Mouse (Mus musculus): ENCODE results near the gene Rpp25l. TPM values are rescaled to one million over a fixed set of nuclear protein-coding genes. Genes with fewer than 3 reads are reported as not detected.

The Rpp25l gene
- polyA plus RNA-seq, 1 experiment from 2014 or later = 38.0 TPM

- H3K4me2 ChIP-seq (replicated peaks; ENCODE audit: low read depth) = no peak overlapping the region
- no peak overlapping the region for H3K27ac ChIP-seq (replicated peaks)
- no peaks in the 10 kb centered on the region for H3K27me3 ChIP-seq (ENCODE audit: control insufficient read depth, insufficient read depth, low read length)
- no peaks in the 10 kb centered on the region; the same call in 1 of the 2 replicates for H3K36me3 ChIP-seq (ENCODE audit: control insufficient read depth, insufficient read depth, low read length)
- DNase-seq (ENCODE audit: low spot score) (no peak), ATAC-seq (ENCODE audit: low FRiP score, low TSS enrichment) (peak; percentile 21; the same call in 1 of the 2 replicates)
- WGBS = 41% methylated on average over 9 of the region's 9 CpGs
- H3K4me1 ChIP-seq (replicated peaks; ENCODE audit: control insufficient read depth, insufficient read depth) = no peaks in the 10 kb centered on the region
- no peak for TF ChIP-seq CTCF (IDR thresholded peaks at IDR 0.05; ENCODE audit: low read depth)
- TF ChIP-seq EP300 (optimal IDR thresholded peaks at IDR 0.05) = no peak
- no peak overlapping the region for H3K9ac ChIP-seq (ENCODE audit: low read length)
- no peak overlapping the region for H3K4me3 ChIP-seq (ENCODE audit: low read depth, low read length)
- H3K9me3 ChIP-seq (ENCODE audit: control insufficient read depth, low read length) = no peaks in the 10 kb centered on the region
These were observed 49.7 kb downstream of the Rpp25l start for GRCm38 (mm10) chr4:41663614-41664013.

DNA sequence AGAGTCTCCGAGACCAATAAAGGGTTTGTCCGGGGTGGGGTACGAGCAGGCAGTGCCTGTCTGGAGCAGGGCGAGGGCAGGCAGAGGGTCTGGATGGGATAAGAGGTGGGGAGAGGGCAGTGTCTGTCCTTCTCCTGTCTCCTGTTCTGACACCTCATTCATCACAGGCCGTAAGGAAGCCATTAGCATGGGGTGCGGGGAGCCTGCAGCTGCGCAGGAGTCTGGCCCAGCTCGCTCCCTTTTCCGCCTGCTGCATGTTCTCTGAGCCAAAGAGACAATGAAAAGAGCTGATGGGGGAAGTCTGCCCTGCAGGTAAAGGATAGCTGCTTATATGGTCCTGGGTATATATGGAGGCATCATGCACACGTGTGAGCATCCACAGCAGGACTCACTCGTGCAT lies 50.6 kb downstream of the Rpp25l start:
- no peak for DNase-seq (ENCODE audit: low spot score)

More for the DNA sequence above, 50.6 kb downstream of the Rpp25l start:
- Histone ChIP-seq H3K9ac (ENCODE audit: low read length) (no peak overlapping the region), H3K36me3 (ENCODE audit: control insufficient read depth, insufficient read depth, low read length) (no peaks in the 10 kb centered on the region; the same call in 1 of the 2 replicates), H3K4me3 (ENCODE audit: low read depth, low read length) (no peak overlapping the region), H3K27ac (replicated peaks) (no peak overlapping the region), H3K27me3 (ENCODE audit: control insufficient read depth, insufficient read depth, low read length) (no peaks in the 10 kb centered on the region), H3K9me3 (ENCODE audit: control insufficient read depth, low read length) (no peaks in the 10 kb centered on the region), H3K4me1 (replicated peaks; ENCODE audit: control insufficient read depth, insufficient read depth) (no peaks in the 10 kb centered on the region), H3K4me2 (replicated peaks; ENCODE audit: low read depth) (no peak overlapping the region)
- ATAC-seq (ENCODE audit: low FRiP score, low TSS enrichment) = no peak
- WGBS = 76% methylated on average over 11 of the region's 11 CpGs
- TF ChIP-seq EP300 (optimal IDR thresholded peaks at IDR 0.05) = no peak

Other genes starting within 250 kb of the Rpp25l start
- gene Kif24, start 248.6 kb downstream of the Rpp25l start, polyA plus RNA-seq (2015; fragmentation: Nextera tagmentation; extraction: Ambion mirVana) = 1.4 and 1.5 TPM in 2 replicates
- 38.6 and 38.8 TPM in 2 replicates for gene Nudt2, start 248.4 kb downstream of the Rpp25l start, polyA plus RNA-seq (2015; fragmentation: Nextera tagmentation; extraction: Ambion mirVana)
- gene AI464131, start 210.5 kb downstream of the Rpp25l start, polyA plus RNA-seq (2015; fragmentation: Nextera tagmentation; extraction: Ambion mirVana) = 3.9 and 4.5 TPM in 2 replicates
- 0.51 and 0.53 TPM in 2 replicates for gene 1110017D15Rik, start 196.2 kb downstream of the Rpp25l start, polyA plus RNA-seq (2015; fragmentation: Nextera tagmentation; extraction: Ambion mirVana)
- gene Fam219a, start 144.0 kb downstream of the Rpp25l start, polyA plus RNA-seq (2015; fragmentation: Nextera tagmentation; extraction: Ambion mirVana) = 1.4 and 2.4 TPM in 2 replicates
- 6.0 and 6.5 TPM in 2 replicates for gene Dnaic1, start 143.8 kb downstream of the Rpp25l start, polyA plus RNA-seq (2015; fragmentation: Nextera tagmentation; extraction: Ambion mirVana)
- 50.5 and 55.4 TPM in 2 replicates for gene Enho, start 73.2 kb downstream of the Rpp25l start, polyA plus RNA-seq (2015; fragmentation: Nextera tagmentation; extraction: Ambion mirVana)
- gene Cntfr, start 16.4 kb downstream of the Rpp25l start, polyA plus RNA-seq (2015; fragmentation: Nextera tagmentation; extraction: Ambion mirVana) = 4.3 and 5.9 TPM in 2 replicates
- gene Il11ra1, start 13.5 kb downstream of the Rpp25l start, polyA plus RNA-seq (2015; fragmentation: Nextera tagmentation; extraction: Ambion mirVana) = 73.7 and 80.0 TPM in 2 replicates
- 129 TPM in 2 replicates for gene Dctn3, start 9.6 kb upstream of the Rpp25l start, polyA plus RNA-seq (2015; fragmentation: Nextera tagmentation; extraction: Ambion mirVana)
- 0.05 and 0.07 TPM in 2 replicates for gene Arid3c, start 17.6 kb upstream of the Rpp25l start, polyA plus RNA-seq (2015; fragmentation: Nextera tagmentation; extraction: Ambion mirVana)
- gene Galt, start 41.7 kb upstream of the Rpp25l start, polyA plus RNA-seq (2015; fragmentation: Nextera tagmentation; extraction: Ambion mirVana) = 27.4 and 31.3 TPM in 2 replicates
- 41.6 and 43.9 TPM in 2 replicates for gene Sigmar1, start 42.6 kb upstream of the Rpp25l start, polyA plus RNA-seq (2015; fragmentation: Nextera tagmentation; extraction: Ambion mirVana)
- gene Ccl27a, start 60.7 kb upstream of the Rpp25l start, polyA plus RNA-seq (2015; fragmentation: Nextera tagmentation; extraction: Ambion mirVana) = 21.2 and 21.3 TPM in 2 replicates
- 11.1 and 17.8 TPM in 2 replicates for gene Gm21541, start 190.1 kb upstream of the Rpp25l start, polyA plus RNA-seq (2015; fragmentation: Nextera tagmentation; extraction: Ambion mirVana)
- 2.0 and 2.3 TPM in 2 replicates for gene Gm20878, start 228.0 kb upstream of the Rpp25l start, polyA plus RNA-seq (2015; fragmentation: Nextera tagmentation; extraction: Ambion mirVana)